Mouse (Mus musculus) thymus, adult 2 months (tissue): ENCODE results near the gene Tbc1d30.

Source experiments
- CTCF ChIP-seq: fragments of 200-500 bp; IDR thresholded peaks from 2 replicates; pipeline ENCODE4 v1.5.1; 2012; ENCODE audit warnings: mild to moderate bottlenecking, control low read depth, low read length, moderate library complexity, borderline replicate concordance; ENCODE audit not compliant: control insufficient read depth, poor library complexity, insufficient read depth; ENCODE audit errors: extremely low read depth
- POLR2A ChIP-seq: fragments of 200-500 bp; IDR thresholded peaks from 2 replicates; pipeline ENCODE4 v1.6.1; 2012; ENCODE audit warnings: mild to moderate bottlenecking, low read length, control low read depth, moderate library complexity; ENCODE audit not compliant: control insufficient read depth, poor library complexity, insufficient read depth; ENCODE audit errors: extremely low read depth

DNA sequence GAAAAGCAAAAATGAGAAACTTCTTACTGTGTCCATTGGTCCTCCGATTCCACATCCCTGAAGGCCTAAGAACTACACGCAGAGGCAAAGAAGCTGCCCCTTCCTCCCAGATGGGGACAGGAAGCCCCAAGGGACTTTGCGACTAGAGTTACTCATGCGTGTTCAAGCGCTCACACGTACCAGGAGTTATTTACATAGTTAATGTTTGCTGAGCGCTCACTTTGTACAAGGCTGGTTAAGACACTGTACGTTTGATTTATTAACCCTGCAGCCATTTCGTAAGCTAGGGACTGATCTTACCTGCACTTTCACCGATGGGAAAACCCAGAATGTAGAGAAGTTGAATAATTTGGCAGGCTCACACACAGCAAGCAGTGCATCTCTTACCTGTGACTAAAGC, 108.5 kb downstream of the Tbc1d30 start:
- TF ChIP-seq POLR2A (no peak), CTCF (no peak)
